Mouse (Mus musculus) T-cell, adult 2 months (primary cell): ENCODE measurements around the gene Ifi202b.
"Not testable (repeated sequence)": the region's sequence is repeated elsewhere in the genome, so short reads cannot be mapped to it uniquely, and the experiment has no call there.

Source experiments
- DNase-seq: peaks from one replicate; pipeline ENCODE4 v3.0.0; 2022; ENCODE audit warnings: low spot score

Gene Ifi202b

GRCm38 (mm10) chr1:173982694-173983305 lies at the start of gene Ifi202b:
TSS of gene Ifi202b (minus strand) at chr1:173982744.
- not testable (repeated sequence) for DNase-seq

- no peak for DNase-seq
These were observed 49.2 kb upstream of the Ifi202b start, which contains the start of gene Ifi205 for GRCm38 (mm10) chr1:174031698-174032097. TSS of gene Ifi205 (minus strand) at chr1:174031810.

DNA sequence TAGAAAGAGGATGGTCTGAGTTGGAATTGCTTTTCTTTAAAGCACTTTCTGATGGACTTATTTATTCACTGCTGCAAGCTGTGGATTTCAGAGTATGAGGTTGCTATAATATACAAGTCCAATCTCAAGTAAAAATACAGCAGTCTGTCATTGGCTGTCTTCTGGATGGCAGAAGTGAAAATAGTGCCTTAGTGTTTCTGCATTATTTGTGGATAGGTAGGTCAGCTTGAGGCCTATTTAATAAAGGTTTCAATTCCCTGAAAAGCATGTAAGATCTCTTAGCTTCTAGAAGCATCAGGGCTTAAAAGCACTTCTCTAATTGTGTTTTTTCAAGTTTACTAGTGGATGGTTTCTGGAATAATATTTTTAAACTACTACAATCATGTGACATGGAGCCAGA lies 24.5 kb upstream of the Ifi202b start:
- DNase-seq: not testable (repeated sequence)

- not testable (repeated sequence) for DNase-seq
These were observed 22.0 kb upstream of the Ifi202b start for GRCm38 (mm10) chr1:174004352-174005109.

- DNase-seq: no peak
These were observed 12.5 kb upstream of the Ifi202b start for GRCm38 (mm10) chr1:173995003-173995402.

DNA sequence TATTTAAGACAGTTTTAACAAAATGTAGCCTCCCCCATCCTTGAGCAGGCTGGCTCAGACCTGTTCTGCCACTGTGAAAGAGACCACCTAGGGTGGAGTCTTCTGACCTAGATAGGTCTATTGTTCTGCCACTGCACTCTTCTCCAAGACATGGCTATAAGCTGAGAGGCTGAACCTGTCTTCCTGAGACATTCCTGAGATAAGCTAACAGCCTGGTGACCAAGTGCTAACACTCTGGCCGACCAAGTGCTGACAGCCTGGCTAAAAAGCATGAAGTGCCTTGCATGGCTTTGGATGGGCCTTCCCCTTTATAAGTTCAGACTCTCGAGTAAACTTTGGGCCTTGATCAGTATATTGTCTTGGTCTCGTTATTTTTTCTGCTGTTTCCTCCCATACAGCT lies 1.5 kb downstream of the Ifi202b start:
- DNase-seq: not testable (repeated sequence)

GRCm38 (mm10) chr1:173977622-173978021 lies 4.9 kb downstream of the Ifi202b start:
- DNase-seq: no peak

GRCm38 (mm10) chr1:173973111-173973510 lies 9.4 kb downstream of the Ifi202b start:
- no peak for DNase-seq

DNA sequence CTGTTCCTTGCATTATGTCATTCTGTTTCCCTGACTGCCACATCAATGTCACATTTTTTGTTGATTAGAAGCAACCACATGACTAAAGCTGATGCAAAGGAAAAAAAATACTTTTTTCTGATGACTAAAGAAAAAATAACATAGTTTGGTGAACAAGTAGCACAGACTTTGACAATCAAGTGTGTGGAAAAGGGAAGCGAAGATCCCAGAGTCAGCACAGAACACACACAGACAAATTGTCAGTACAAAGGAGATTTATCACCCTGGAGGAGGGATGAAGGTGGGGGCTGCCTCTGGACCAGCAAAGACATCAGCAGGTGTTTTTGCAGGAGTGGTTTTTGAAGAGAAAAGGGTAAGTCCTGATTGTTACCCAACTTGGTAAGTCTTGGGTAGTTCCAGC lies 21.1 kb downstream of the Ifi202b start:
- not testable (repeated sequence) for DNase-seq

- DNase-seq: not testable (repeated sequence)
These were observed 22.5 kb downstream of the Ifi202b start for GRCm38 (mm10) chr1:173959998-173960397.

DNA sequence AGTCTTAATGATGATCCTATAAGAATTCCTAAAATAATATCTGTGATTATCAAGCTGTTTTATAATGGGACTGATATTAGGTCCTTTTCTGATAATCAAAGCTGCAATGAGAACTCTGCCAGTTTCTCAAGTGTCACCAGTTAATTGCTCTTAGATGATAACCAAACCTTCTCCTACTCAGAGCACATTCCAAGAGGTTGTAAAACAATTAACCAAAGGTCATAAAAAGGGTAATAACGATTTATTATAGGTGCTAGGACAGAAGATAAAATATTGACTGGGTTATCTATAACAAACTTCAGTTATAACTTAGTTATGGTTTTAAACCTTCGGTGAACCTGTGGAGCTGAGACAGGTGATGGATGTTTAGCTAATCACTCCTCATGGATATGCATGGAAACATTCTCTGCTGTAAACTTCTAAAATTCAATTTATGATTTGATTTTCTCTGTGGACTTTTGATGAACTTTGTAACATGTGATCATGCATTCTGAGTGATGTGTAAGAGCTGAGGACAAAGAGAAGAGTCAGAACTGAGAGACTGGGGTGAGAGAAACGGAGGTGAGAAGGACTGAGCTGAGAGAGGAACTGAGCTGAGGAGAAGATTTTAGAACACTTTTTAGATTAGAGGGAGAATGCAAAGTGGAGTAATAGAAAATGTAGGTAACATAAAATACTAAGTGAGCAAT lies 26.6 kb downstream of the Ifi202b start:
- DNase-seq: not testable (repeated sequence)

GRCm38 (mm10) chr1:173955071-173955796 lies 27.3 kb downstream of the Ifi202b start:
- no peak for DNase-seq

- no peak for DNase-seq
These were observed 29.0 kb downstream of the Ifi202b start for GRCm38 (mm10) chr1:173953563-173953962.

GRCm38 (mm10) chr1:173949044-173949443 lies 33.5 kb downstream of the Ifi202b start:
- DNase-seq: peak; percentile 45

GRCm38 (mm10) chr1:173942780-173943066 lies 39.8 kb downstream of the Ifi202b start:
- DNase-seq: not testable (repeated sequence)

GRCm38 (mm10) chr1:173941924-173942779 lies 40.4 kb downstream of the Ifi202b start, which contains the start of the genes Mndal and Ifi203:
TSS of gene Mndal (minus strand) at chr1:173942491.
TSS of gene Ifi203 (minus strand) at chr1:173942672.
- peak; percentile 14 for DNase-seq

GRCm38 (mm10) chr1:173941522-173941921 lies 41.0 kb downstream of the Ifi202b start:
- DNase-seq: not testable (repeated sequence)

DNA sequence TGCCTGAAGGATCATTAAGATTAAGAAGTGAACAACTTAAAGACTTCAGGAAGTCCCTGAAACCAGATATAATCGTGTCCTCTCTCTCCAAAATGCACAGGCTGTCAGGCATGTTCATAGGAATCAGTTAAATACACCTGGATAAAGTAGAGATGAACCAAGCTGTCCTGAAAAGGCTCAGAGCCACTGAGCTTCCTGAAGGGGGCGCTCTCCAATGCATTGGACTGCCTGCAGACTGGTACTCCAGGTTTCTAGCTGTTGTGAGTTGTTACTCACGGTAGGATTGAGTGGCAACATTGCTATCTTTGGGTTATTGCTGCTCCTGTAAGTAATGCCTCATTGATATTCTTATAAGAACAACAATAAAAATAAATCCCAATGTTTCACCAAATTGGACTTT lies 63.3 kb downstream of the Ifi202b start:
- DNase-seq: not testable (repeated sequence)

- DNase-seq: no peak
These were observed 68.0 kb downstream of the Ifi202b start for GRCm38 (mm10) chr1:173914559-173914958.

- DNase-seq: not testable (repeated sequence)
These were observed 69.2 kb downstream of the Ifi202b start for GRCm38 (mm10) chr1:173913256-173913791.
